Mouse (Mus musculus) mouse trophoblast stem cell (cell line): ENCODE measurements around the gene Aunip.

Experiments used
- in situ Hi-C, 2 experiments: fragments of 300-500 bp; cut with MseI, MboI; formaldehyde crosslinking; loops; 2 replicates in 1 of 2; 3 replicates in 1 of 2; pipeline ENCODE4 v1.15.1; 2025

Aunip gene

DNA sequence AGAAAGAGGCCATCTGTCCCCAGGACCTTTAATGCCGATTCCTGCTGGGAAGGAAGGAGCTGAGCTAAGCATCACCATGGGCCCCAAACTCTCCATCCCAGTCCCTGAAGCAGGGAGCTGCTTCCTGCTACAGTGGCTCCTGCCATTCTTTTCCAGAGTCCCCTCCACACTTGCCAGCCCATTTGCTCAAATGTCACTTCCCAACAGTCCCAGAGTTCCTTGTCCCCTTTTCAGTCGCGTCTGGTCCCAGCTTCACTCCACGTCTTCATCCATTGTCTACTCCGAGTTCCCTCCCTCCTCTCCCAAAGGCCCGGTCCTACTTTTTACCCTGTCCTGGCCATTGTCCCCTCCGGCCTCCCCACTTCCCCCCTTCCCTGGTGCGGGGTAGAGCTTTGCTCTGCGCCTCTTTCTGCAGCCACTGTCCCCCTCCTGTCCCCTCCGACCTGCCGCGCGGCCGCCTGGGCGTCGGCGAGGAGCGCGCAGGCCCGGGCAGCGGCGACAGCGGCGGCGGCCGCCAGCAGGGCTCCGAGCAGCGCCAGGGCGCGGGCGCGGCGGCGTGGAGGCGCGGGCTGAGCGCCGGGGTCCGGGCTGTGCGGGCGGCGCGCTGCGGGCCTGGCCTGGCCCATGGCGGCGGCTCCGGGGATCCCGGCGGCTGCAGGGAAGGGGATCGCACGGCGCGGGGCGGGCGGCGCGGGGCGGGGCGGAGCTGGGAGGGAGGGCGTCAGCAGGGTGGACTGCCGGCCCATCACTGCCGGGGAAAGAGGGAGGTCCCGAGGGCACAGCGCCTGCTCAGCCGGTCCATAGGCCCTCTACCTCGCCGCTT is 40.9 kb downstream of the Aunip start, which contains the start of gene Selenon:
Gene Selenon (minus strand): TSS at position 673 of the 823 bp plus-strand sequence.
- in situ Hi-C loops = no loop called here

DNA sequence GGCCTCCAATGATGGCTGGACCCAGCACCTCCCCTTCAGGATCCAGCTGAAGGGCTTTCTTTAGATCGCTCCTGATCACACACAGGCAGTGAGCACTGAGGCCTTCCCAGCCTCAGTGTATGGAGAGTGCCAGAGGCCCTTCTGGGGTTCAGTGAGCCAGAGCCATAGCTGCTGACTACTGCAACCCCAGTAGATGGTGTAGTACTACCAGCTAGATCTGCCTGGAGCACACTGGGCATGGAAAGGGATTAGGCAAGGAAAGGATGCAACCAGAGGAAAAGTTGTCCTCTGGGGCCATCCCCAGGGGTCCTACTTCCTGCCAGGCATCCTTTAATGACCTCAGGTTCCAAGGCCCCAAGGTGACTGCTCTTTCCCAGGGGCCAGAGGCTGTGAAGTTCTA is 42.8 kb downstream of the Aunip start:
- in situ Hi-C loops = no loop called here

DNA sequence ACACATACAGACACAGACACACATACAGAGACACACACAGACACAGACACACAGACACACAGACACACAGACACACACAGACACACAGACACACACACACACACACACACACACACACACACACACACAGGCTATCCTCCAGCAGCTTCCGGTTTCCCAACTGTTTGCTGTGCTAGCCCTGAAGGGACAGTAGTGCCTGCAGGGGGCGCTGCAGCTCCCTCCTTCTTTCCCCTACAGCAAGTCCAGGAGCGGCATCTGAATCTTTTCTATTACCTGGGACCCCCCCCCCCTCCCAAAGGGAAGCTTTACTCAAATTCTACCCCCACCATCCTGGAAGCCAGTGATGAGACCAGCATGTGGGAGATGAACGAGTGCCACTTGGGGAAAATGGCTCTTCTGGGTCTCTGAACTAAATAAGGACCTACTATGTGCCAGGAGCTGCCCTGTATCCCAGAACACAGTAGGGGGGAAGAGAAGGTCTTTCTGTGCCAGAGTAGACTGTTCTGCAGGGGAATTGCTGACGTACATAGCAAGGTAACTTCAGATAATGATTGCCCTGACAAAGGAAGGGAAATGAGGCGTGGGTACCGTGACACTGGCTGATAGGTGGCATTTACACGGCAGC is 45.3 kb downstream of the Aunip start:
- in situ Hi-C loops = no loop called here

DNA sequence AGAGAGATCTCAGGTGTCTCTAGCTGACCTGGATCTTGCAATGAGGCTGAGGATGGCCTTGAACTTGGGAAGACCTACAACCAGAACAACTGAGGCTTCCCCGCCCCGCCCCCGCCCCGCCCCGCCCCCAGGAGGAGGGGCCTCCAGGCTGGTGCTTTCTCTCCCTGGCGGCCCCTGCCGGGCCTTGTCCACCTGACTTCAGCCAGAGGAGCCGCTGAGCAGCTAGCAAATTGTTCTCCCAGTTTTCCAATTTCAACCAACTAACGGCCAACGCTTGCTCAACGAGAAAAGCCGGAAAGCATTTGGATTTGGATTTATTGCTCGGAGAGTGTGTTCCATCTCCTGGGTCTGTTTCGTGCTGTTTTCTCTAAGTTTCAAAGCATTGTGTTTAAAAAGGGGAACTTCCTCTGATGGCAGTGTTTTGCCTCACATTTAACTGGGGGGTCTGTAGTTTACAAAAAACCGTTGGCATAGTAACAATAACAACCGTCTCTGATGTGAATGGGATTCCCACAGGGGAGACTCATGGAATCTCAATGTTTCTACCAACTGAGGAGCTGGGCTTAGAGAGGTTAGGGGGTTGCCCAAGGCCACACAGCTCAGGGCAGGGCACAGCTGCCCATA is 46.9 kb downstream of the Aunip start:
- in situ Hi-C loops = no loop called here

DNA sequence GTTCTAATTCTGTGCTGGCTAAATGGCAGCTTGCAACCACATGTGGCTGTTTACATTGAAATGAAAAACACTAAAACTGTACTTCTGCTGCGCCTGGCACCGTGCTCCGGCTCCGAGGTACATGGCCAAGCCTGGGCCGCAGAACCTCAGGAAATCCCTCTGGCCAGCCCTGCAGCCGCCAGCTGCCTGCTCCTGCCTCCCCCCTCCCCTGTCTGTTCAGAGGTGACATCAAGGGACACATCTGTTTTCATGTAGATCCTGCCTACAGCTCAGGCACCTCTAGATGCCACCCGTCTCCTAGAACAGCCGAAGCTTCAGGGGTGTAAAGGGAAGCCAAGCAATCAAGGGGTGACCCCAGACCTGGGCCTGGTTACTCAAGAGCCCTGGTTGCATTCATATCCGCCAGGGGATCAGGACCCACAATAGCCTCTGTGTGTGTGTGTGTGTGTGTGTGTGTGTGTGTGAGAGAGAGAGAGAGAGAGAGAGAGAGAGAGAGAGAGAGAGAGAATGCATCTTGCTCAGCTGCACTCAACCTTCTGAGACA is 47.8 kb downstream of the Aunip start:
- in situ Hi-C loops = no loop called here

DNA sequence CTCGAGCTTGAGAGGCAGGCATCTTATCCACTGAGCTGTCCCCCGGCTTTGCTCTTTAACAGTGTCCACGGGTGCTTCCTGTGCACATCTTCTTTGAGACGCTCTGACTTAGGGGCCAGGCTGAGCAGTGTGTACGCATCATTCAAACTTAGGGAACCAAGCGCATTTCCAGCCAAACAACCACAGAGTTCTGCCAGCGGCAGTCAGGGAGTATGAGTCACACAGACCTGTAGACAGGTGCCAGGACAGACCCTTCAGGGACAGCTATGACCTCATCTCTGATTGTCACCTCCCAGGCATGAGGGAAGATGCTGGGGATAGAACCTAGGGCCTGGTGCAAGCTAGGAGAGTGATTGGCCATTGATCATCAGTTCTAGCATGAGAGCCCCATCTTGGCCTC is 48.4 kb downstream of the Aunip start:
- in situ Hi-C loops = no loop called here

DNA sequence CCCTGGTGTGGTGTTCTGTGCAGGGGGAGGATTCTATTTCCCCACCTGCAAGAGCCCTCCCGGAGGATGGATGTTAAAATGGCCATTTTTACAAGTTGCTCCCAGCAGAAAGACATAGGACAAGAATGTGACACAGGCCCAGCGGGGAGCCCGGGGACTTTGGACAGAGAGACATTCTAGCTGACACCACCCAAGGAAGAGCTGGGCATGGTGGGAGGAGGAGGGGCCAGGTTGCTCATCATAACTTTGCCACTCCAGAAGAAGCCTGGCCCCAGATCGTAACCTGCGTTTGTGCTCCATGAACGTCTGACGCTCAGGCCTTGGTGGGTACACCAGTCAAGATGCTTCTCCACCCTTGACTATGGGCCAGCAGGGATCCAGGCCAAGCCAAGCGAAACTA is 49.9 kb downstream of the Aunip start:
- in situ Hi-C loops = no loop called here

DNA sequence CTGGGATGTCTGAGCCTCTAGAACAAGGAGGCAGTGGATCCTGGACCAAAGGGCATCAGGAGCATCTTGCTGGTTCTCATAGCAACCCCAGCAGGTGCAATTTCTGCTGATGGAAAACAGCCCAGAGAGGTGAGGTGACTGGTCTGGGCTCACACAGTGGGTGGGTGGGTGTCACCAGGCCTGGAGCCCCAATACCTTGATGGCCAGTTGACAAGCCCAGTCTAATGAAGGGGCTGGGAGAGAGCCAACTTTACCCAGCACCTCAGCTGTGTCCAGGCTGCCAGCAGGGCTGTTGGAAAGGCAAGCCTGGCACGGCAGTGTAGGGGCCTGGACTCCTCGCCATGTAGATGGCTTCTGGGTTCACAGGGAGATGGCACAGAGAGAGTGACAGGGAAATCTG is 51.2 kb downstream of the Aunip start:
- in situ Hi-C loops = no loop called here

DNA sequence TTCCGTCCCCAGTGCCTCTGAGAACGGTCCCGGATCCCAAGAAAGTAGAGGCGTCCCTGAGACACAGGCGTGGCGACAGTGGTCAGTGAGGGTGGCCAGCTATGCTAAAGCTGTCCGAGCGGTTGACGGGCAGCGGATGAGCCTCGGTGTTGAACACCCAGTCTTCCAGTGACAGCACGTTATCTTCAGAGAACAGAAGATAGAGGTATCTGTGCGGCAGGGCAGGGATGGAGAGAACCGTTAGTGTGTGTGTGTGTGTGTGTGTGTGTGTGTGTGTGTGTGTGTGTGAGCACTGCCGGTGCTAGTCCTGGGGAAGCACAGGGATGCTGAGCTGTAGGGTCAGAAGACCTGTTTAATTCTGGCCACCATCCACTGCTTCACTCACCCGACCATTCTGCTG is 52.8 kb downstream of the Aunip start:
- in situ Hi-C loops = no loop called here

DNA sequence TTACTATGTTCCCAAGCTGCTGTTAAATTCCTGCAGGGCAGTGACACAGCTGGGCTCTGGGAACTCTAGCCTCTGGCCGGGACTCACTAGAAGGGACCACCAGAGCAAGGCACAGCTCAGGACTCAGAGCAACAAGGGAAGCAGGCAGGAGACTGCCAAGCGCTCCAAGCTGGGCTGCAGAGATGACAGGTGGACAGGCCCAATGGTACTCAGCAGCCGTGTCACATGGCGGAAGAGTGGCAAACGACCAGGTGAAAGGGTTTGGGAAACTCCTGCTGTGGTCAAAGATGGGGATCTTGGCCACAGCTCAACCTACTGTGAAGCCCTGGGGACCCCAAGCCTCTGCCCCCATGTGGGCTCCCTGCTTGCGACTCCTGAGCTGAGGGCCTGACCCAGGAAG is 53.3 kb downstream of the Aunip start:
- in situ Hi-C loops = no loop called here

DNA sequence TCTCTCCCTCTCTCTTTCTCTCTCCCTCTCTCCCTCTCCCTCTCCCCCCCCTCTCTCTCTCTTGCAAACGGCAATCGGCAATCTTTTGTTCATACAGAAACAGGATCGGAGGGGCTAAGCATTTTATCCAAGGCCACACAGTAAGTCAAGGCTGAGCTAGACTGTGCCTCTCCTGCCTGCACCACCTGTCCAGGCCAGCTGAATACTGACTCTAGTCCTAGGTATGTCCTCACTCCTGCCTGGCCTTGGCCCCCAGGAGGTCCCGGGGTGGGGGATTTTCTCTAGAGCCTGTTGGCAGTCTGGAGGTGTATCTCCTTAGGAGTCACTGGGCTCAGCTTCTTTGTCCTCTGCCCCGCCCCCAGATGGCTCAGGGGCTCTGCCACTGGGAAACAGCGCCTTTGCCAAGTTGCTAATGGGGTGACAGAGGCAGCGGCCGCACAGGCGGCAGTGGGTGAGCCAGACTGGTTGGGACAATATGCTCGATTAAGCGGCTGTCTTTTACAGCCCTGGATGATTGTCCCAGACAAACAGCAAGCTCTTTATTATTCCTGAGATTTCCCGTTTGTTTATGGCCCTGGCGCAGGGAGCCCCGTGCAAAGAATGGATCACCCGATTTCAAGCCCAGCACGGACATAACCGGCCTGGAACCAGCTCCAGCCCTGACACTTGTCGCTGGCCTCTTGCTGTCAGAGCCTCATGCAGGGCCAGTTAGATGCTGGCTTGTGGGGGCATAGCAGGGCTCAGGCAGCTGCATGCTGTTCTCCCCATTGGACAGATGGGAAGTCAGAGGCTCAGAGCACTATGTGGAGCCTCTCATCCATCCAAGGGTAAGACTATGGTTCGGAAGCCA is 56.8 kb downstream of the Aunip start:
- in situ Hi-C loops = no loop called here

DNA sequence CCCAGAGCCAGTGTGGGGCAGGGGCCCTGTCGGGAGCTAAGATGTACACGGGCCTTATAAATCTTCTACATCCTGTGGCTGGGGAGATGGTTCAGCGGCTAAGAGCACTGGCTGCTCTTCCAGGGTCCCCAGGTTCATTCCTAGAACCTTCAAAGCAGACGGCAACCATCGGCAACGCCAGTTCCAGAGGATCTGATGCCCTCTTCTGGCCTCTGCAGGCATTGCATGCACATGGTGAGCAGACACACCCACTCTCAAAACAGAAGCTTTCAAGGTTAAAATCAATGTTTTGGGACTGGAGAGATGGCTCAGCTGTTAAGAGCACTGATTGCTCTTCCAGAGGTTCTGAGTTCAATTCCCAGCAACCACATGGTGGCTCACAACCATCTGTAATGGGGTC is 58.4 kb downstream of the Aunip start:
- in situ Hi-C loops = no loop called here

DNA sequence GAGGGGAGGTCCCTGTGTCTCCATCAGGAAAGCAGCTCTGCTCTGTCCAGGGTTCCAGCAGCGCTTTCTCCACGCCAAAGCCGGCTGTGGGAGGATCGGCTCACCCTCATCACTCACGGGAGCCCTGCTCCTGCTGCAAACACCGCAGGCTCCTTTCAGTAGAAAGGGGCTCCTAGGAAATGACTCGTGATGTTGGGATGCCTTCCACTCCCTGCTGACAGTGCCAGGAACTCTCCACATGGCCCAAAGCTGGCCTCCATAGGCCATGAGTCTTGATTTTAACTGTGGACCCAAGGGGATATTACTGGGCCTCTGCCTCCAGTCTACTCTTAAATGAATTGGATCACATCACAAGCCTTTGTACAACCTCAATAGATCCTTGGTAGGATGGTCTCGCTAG is 59.0 kb downstream of the Aunip start:
- in situ Hi-C loops = no loop called here

DNA sequence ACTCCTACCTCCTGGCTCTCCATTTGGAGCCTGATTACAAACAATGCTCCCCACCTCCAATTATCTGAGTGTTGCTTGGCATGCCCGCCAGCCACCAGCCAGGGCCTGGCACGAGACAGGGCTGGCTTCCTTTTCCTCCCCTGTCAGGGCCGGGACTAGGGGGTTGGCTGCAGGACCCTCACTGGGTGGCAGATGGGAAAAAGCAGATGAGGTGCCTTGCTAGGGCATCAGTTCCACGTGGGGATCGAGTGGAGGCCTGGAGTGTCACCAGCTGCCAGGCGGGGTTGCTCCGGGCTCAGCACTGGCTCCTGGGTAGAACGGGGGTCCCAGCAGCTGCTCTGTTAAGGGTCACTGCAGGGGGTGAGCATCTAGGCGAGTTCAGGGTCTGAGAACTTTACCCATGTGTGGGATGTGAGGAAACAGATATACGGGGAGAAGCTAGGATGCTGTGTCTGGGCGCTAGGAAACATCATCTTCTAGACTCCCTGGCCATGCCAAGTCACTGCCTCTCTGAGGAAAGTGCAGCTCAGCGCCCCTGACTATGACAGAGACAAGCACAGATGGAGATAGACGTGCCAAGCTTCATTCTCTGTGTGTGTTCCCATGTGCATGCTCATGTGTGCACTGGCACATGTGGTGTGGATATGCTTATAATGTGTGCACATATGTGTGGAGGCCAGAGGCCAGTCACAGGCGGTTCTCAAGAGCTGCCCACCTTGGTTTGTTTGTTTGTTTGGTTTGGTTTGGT is 60.1 kb downstream of the Aunip start:
- in situ Hi-C loops = no loop called here

DNA sequence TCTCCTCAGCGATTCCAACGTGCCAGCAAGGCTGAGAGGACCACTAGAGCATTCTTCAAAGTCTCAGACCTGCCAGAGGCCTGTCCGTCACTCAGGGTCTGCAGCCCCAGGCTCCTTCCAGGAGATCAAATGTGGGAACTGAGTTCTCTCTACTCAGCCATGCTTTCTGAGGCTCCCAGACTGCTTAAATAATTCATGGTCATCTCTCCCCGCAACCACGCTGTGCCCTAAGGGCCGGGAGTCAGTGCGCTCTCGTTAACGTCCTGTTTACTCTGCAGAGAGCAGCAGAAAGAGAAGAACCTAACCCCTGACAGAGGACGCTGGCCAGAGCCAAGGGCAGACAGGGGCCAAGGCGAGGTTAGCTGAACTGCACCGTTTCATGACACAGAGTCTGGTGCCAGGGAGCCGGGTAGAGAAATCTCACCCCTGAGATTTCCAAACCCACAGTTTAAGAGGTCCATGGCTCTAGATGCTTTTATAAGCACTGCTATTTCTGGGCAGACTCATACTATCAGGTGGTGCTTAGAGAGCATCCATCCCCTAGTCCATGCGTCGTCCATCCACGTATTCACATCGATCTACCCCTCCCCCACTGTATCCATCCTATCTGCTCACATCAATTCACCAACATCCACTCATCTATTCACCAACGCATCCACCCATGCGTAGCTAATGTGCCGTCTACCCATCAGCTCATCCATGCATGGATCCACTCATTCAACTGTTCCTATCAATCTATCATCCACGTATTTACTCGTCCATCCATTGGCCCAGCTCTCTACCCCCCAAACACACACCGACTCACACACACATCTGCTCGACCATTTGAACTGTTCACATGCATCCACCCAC is 61.9 kb downstream of the Aunip start:
- in situ Hi-C loops = no loop called here
